16 mouse cellular contexts compared by ENCODE assay signal in the genomic region with DNA sequence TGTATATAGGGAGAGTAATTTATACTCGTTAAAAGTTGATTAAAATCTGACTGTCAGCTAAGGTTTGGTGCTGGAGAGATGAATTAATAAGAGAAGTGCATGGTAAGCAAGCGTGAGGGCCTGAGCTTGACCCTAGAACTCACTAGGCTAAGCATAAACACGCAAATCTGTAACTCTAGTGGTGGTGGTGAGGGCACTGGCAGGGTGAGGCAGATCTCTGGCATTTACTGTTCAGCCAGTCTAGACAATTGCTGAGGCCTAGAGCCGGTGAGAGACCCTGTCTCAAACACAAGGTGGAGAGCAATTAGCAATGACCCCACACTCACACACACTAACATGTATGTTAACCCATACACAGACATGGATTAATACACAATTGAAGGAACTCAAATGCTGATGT.
DNase-seq lines count a peak whose midpoint lies in the region; ATAC-seq and TF ChIP-seq lines count a peak whose summit lies in the region.
"Had no signal": no experiment of that assay in that cellular context is flagged by ENCODE, and none has a peak within 500 bp of the region (broad histone marks: within the 10 kb centered on the region; RNA-seq: fewer than 3 reads in every experiment).

No protein-coding gene starts in this region.

- no peaks in the 10 kb centered on the region for H3K36me3 ChIP-seq in embryonic facial prominence, embryonic 12.5 days
- H3K36me3 ChIP-seq in embryonic facial prominence, embryonic 10.5 days (replicated peaks) = no peaks in the 10 kb centered on the region
- no peaks in the 10 kb centered on the region for H3K36me3 ChIP-seq in forebrain, embryonic 15.5 days
- H3K36me3 ChIP-seq in forebrain, embryonic 11.5 days (ENCODE audit: control insufficient read depth, insufficient read depth, low read length) = no peaks in the 10 kb centered on the region
- no peaks in the 10 kb centered on the region for H3K36me3 ChIP-seq in kidney, postnatal 0 days (ENCODE audit: insufficient read depth, low read length)
- H3K36me3 ChIP-seq: embryonic facial prominence, embryonic 13.5 days; hindbrain, embryonic 10.5 days; hindbrain, embryonic 13.5 days; intestine, embryonic 15.5 days had no signal

- no peak for ATAC-seq in embryonic facial prominence, embryonic 12.5 days (ENCODE audit: insufficient number of reproducible peaks, insufficient read depth, low FRiP score, low TSS enrichment)
- ATAC-seq in forebrain, embryonic 15.5 days (replicated peaks) = peak; percentile 65
- no peak for ATAC-seq in forebrain, embryonic 11.5 days (replicated peaks; ENCODE audit: low FRiP score)
- peak; percentile 40; the same call in 1 of the 2 replicates for ATAC-seq in kidney, postnatal 0 days (replicated peaks; ENCODE audit: low FRiP score, low read depth)
- no peak for ATAC-seq in cerebellum, adult (ENCODE audit: insufficient number of reproducible peaks, low FRiP score, low TSS enrichment)
- ATAC-seq: intestine, embryonic 15.5 days had no signal

- H3K9me3 ChIP-seq in embryonic facial prominence, embryonic 12.5 days = no peaks in the 10 kb centered on the region
- no peaks in the 10 kb centered on the region for H3K9me3 ChIP-seq in embryonic facial prominence, embryonic 10.5 days
- H3K9me3 ChIP-seq in forebrain, embryonic 15.5 days = no peaks in the 10 kb centered on the region
- no peaks in the 10 kb centered on the region for H3K9me3 ChIP-seq in forebrain, embryonic 11.5 days (ENCODE audit: control insufficient read depth, low read length)
- no peaks in the 10 kb centered on the region for H3K9me3 ChIP-seq in kidney, postnatal 0 days (replicated peaks; ENCODE audit: low read length)
- H3K9me3 ChIP-seq: embryonic facial prominence, embryonic 13.5 days; hindbrain, embryonic 10.5 days; hindbrain, embryonic 13.5 days; intestine, embryonic 15.5 days had no signal

- no peak overlapping the region for H3K9ac ChIP-seq in embryonic facial prominence, embryonic 12.5 days
- no peak overlapping the region for H3K9ac ChIP-seq in forebrain, embryonic 15.5 days (replicated peaks)
- no peak overlapping the region for H3K9ac ChIP-seq in forebrain, embryonic 11.5 days (ENCODE audit: low read length)
- no peak overlapping the region for H3K9ac ChIP-seq in kidney, postnatal 0 days (ENCODE audit: low read depth, low read length)
- H3K9ac ChIP-seq: embryonic facial prominence, embryonic 13.5 days; hindbrain, embryonic 13.5 days; intestine, embryonic 15.5 days had no signal

- no peak overlapping the region for H3K4me3 ChIP-seq in embryonic facial prominence, embryonic 12.5 days
- H3K4me3 ChIP-seq in embryonic facial prominence, embryonic 10.5 days = no peak overlapping the region
- H3K4me3 ChIP-seq in forebrain, embryonic 15.5 days = no peak overlapping the region
- no peak overlapping the region for H3K4me3 ChIP-seq in forebrain, embryonic 11.5 days (ENCODE audit: low read depth, low read length)
- no peak overlapping the region for H3K4me3 ChIP-seq in kidney, postnatal 0 days (replicated peaks; ENCODE audit: low read depth, low read length)
- H3K4me3 ChIP-seq: embryonic facial prominence, embryonic 13.5 days; erythroblast, embryonic 14.5 days; gastrocnemius, adult 2 months; hindbrain, embryonic 10.5 days; hindbrain, embryonic 13.5 days; intestine, embryonic 15.5 days had no signal

- H3K27ac ChIP-seq in embryonic facial prominence, embryonic 12.5 days = 0 out of 2 replicates have a peak overlapping the region, but pooled peaks have one; percentile 23
- no peak overlapping the region for H3K27ac ChIP-seq in embryonic facial prominence, embryonic 10.5 days (replicated peaks)
- H3K27ac ChIP-seq in forebrain, embryonic 15.5 days (replicated peaks) = no peak overlapping the region
- no peak overlapping the region for H3K27ac ChIP-seq in forebrain, embryonic 11.5 days (ENCODE audit: low read depth, low read length)
- H3K27ac ChIP-seq in kidney, postnatal 0 days = no peak overlapping the region
- H3K27ac ChIP-seq: embryonic facial prominence, embryonic 13.5 days; gastrocnemius, adult 2 months; hindbrain, embryonic 10.5 days; hindbrain, embryonic 13.5 days; intestine, embryonic 15.5 days had no signal

- 70% methylated on average over 4 of the region's 4 CpGs for WGBS in embryonic facial prominence, embryonic 12.5 days
- 72% methylated on average over 4 of the region's 4 CpGs for WGBS in embryonic facial prominence, embryonic 10.5 days
- 37% methylated on average over 4 of the region's 4 CpGs for WGBS in forebrain, embryonic 15.5 days
- 71% methylated on average over 4 of the region's 4 CpGs for WGBS in forebrain, embryonic 11.5 days
- 55% methylated on average over 4 of the region's 4 CpGs for WGBS in kidney, postnatal 0 days

- no peak for DNase-seq in embryonic facial prominence, embryonic 10.5 days (ENCODE audit: low spot score)
- DNase-seq in forebrain, embryonic 11.5 days (ENCODE audit: low spot score) = no peak
- no peak for DNase-seq in kidney, postnatal 0 days (ENCODE audit: low spot score)
- DNase-seq in kidney, adult 9 months = no peak
- DNase-seq: gastrocnemius, adult 2 months; gastrocnemius, postnatal 14 days; heart, adult 11 months had no signal

- TF ChIP-seq CTCF in kidney, postnatal 0 days (IDR thresholded peaks at IDR 0.05; ENCODE audit: low read depth) = no peak

- no peaks in the 10 kb centered on the region for H3K27me3 ChIP-seq in embryonic facial prominence, embryonic 12.5 days
- no peaks in the 10 kb centered on the region for H3K27me3 ChIP-seq in embryonic facial prominence, embryonic 10.5 days (replicated peaks; ENCODE audit: low read depth, poor library complexity, severe bottlenecking)
- no peaks in the 10 kb centered on the region for H3K27me3 ChIP-seq in forebrain, embryonic 15.5 days
- H3K27me3 ChIP-seq in forebrain, embryonic 11.5 days (ENCODE audit: control insufficient read depth, insufficient read depth, low read length) = no peaks in the 10 kb centered on the region
- H3K27me3 ChIP-seq in kidney, postnatal 0 days (ENCODE audit: insufficient read depth, low read length) = no peaks in the 10 kb centered on the region
- H3K27me3 ChIP-seq: embryonic facial prominence, embryonic 13.5 days; hindbrain, embryonic 13.5 days; intestine, embryonic 15.5 days had no signal

- no peaks in the 10 kb centered on the region for H3K4me1 ChIP-seq in embryonic facial prominence, embryonic 12.5 days
- H3K4me1 ChIP-seq in embryonic facial prominence, embryonic 10.5 days = no peaks in the 10 kb centered on the region
- no peaks in the 10 kb centered on the region for H3K4me1 ChIP-seq in forebrain, embryonic 15.5 days
- H3K4me1 ChIP-seq in forebrain, embryonic 11.5 days (replicated peaks; ENCODE audit: control insufficient read depth, insufficient read depth, low read length) = no peaks in the 10 kb centered on the region
- H3K4me1 ChIP-seq in kidney, postnatal 0 days (replicated peaks; ENCODE audit: insufficient read depth, low read length) = no peaks in the 10 kb centered on the region
- H3K4me1 ChIP-seq: embryonic facial prominence, embryonic 13.5 days; hindbrain, embryonic 10.5 days; hindbrain, embryonic 13.5 days; intestine, embryonic 15.5 days had no signal

- H3K4me2 ChIP-seq in embryonic facial prominence, embryonic 12.5 days (replicated peaks) = no peak overlapping the region
- no peak overlapping the region for H3K4me2 ChIP-seq in forebrain, embryonic 15.5 days (replicated peaks)
- no peak overlapping the region for H3K4me2 ChIP-seq in forebrain, embryonic 11.5 days (ENCODE audit: low read depth, low read length, severe bottlenecking)
- H3K4me2 ChIP-seq in kidney, postnatal 0 days (ENCODE audit: low read length) = no peak overlapping the region
- H3K4me2 ChIP-seq: embryonic facial prominence, embryonic 13.5 days; heart, embryonic 11.5 days; hindbrain, embryonic 13.5 days; intestine, embryonic 15.5 days had no signal

Comparison
In these comparisons a context has a peak if more than half of its experiments do, and no peak if none do; other contexts are left out.
1. ATAC-seq: peak in forebrain, embryonic 15.5 days (single experiment) and kidney, postnatal 0 days (single experiment); none in embryonic facial prominence, embryonic 12.5 days (single experiment), forebrain, embryonic 11.5 days (single experiment) and cerebellum, adult (single experiment).